Mouse (Mus musculus) gastrocnemius, adult 18-20 months (tissue): ENCODE results near the gene Tns1. TPM values are rescaled to one million over a fixed set of nuclear protein-coding genes. Genes with fewer than 3 reads are reported as not detected.

Source experiments
- DNase-seq: peaks from one replicate; pipeline ENCODE4 v3.0.0; 2021; ENCODE audit warnings: low spot score
- total RNA-seq, 2 experiments: library from RNA; stranded (reverse); gene quantifications; 2 replicates each; pipeline ENCODE4 v1.2.3; 2021

Gene Tns1
- total RNA-seq, 2 experiments from 2014 or later = 226 to 298 TPM

DNA sequence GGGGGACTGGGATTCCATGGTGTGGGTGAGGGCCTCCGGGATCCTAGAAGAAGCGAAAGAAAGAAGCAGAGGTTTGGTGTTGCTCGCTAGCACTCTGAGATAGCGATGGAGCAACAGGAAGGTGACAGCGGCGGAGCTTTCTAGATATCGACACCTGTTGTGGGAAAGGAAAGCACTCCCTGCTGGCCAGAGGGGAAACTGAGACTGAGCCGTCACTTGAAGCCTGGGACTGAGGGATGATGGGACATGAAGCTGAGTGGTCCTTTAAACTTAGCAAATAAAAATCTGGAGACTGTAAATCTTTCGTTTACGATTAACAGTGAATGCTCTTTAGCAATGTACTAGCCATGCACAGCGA lies 261.2 kb downstream of the Tns1 start:
- DNase-seq = no peak

DNA sequence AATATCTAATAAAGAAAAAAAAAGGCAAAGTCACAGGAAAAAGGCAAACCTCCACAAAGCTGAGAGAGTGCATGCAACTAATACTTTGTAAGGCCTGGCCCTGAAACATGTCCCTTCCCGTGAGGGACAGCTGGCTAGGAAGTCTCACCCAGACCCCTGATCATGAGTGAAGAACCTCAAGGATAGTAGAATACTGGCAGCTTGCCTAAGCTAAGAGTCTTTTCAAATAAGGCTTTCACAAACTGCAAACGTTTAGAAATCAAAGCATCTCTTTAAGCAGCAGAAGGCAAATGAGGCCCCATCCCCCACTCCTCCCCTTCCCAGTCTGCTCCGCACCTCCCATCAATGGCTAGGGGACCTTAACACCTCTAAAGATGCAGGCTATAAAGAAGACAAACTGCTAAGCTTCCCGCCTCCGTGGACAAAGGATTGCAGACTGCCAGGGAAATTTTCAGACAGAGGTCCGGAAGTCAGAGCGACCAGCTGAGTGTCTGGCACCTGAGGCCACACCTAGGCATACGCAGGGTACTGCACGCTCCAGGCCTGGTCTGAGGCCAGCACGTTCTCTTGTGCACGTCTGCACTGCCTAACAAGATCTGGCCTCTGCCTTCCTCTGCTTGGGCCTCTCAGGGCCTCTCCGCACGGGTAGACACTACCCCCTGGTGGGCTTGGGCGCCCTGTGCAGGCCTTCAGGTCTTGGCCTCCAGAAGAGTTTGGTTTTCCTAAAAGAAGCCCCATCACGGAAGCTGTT lies 261.8 kb downstream of the Tns1 start:
- peak; percentile 30 for DNase-seq

DNA sequence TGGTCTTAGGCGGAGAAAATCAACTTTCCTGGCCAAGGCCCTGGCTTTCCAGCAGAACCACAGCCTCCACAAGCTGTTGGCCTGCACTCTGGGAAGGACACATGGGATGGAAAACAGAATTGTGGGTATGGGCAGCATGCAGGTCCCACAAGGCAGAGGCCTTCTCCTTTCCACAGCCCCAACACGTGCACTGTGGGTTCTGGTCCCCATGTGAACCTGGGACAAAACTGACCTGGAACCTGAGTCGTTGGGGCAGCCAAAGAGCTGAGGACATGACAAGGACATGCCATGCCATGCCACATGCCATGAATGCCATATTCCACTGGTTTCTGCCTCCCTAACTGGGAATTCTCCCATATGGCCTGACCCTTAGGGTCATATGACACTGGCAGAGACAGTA lies 263.8 kb downstream of the Tns1 start:
- DNase-seq = no peak

Other genes starting within 250 kb of the Tns1 start
- gene Rufy4, start 1.1 kb upstream of the Tns1 start, total RNA-seq = under 1 TPM; 0.09 to 0.11 TPM
- not detected for gene Cxcr2, start 29.5 kb upstream of the Tns1 start, total RNA-seq
- gene Cxcr1, start 70.2 kb upstream of the Tns1 start, total RNA-seq = not detected
- gene Arpc2, start 111.6 kb upstream of the Tns1 start, total RNA-seq = 10 to 100 TPM; 71.0 to 82.9 TPM
- gene Gpbar1, start 154.1 kb upstream of the Tns1 start, total RNA-seq = not detected
- 10 to 100 TPM; 74.4 to 77.1 TPM for gene Aamp, start 160.3 kb upstream of the Tns1 start, total RNA-seq
- gene Pnkd, start 160.5 kb upstream of the Tns1 start, total RNA-seq = 10 to 100 TPM; 54.0 to 63.3 TPM
- gene Tmbim1, start 181.2 kb upstream of the Tns1 start, total RNA-seq = 10 to 100 TPM; 29.0 to 42.2 TPM
- under 1 TPM in 1 of 2 experiments, not detected in 1; 0.11 TPM for gene Catip, start 237.7 kb upstream of the Tns1 start, total RNA-seq